Mouse (Mus musculus): ENCODE results near the gene Dll3. TPM values are rescaled to one million over a fixed set of nuclear protein-coding genes. Genes with fewer than 3 reads are reported as not detected.

Gene Dll3
- polyA plus RNA-seq, 1 experiment from 2014 or later = 77.4 TPM

DNA sequence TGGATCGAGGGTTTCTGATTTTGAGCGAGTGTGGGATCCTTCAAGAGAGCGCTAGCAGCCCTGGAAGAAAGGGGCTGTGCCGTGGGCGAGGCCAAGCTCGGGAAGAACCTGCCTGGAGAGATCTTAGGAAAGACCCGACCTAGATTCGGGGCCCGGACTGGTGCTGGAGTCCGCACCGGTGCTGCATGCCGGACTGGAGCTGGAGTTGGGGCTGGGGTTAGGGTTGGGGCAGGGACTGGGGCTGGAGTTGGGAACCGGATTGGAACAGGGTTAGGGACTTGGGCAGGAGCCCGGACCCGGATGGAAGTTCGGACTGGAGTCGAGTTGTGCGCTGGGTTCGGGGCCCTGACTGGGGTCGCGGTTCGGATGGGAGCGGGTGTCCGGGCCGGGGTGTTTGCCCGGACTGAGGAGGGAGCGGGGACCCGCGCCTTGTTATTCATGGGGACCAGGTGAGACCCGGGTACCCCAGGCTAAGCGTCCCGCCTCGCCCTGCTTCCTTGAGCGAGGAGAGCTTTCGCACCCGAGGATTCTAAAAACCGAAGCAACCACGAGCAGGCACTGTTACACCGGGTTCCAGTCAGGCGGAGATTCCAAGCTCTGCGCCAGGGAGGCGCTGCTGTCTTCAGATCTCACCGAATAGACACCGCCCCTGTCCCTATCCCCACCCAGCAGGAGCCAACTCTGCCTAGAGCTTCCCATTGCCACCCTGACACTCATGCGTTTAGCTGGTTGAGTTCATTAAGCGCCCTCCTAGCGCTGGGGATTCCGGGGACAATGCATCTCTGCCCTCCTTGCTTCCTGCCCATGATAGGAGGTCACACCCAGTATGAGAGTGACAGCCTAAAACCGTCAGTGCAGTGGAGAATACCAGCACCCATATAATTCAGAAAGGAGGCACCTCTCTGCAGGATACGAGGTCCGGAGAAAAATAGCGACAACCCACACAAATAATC, 11.1 kb downstream of the Dll3 start, which contains the start of gene Selenov:
Selenov (minus strand) TSS at position 549 of the 953 bp plus-strand sequence.
- ATAC-seq (ENCODE audit: low FRiP score) (peak; percentile 41; the same call in 1 of the 2 replicates), DNase-seq (ENCODE audit: low spot score) (peak; percentile 65)
- Histone ChIP-seq H3K4me3 (ENCODE audit: low read depth, low read length) (peak within 1 kb of the TSS; percentile 24), H3K4me1 (replicated peaks; ENCODE audit: control insufficient read depth, insufficient read depth, low read length) (no peaks in the 10 kb centered on the region; the same call in 1 of the 2 replicates), H3K36me3 (ENCODE audit: control insufficient read depth, insufficient read depth, low read length) (no peaks in the 10 kb centered on the region), H3K27ac (ENCODE audit: low read depth, low read length) (no peak within 1 kb of the TSS), H3K27me3 (ENCODE audit: control insufficient read depth, insufficient read depth, low read length) (peaks cover 26% of the 10 kb centered on the region), H3K9ac (ENCODE audit: low read depth, low read length) (peak within 1 kb of the TSS; percentile 24; the same call in 1 of the 2 replicates), H3K9me3 (ENCODE audit: control insufficient read depth, low read length) (no peaks in the 10 kb centered on the region), H3K4me2 (replicated peaks; ENCODE audit: low read depth, low read length) (peak within 1 kb of the TSS; percentile 41)
- WGBS = under 1% methylated on average over 50 of the region's 52 CpGs

GRCm38 (mm10) chr7:28290165-28290564, 11.9 kb downstream of the Dll3 start:
- ATAC-seq (ENCODE audit: low FRiP score) (peak; percentile 19), DNase-seq (ENCODE audit: low spot score) (peak; percentile 55)
- no peaks in the 10 kb centered on the region for H3K9me3 ChIP-seq (ENCODE audit: control insufficient read depth, low read length)
- H3K27ac ChIP-seq (ENCODE audit: low read depth, low read length) = no peak overlapping the region
- H3K4me1 ChIP-seq (replicated peaks; ENCODE audit: control insufficient read depth, insufficient read depth, low read length) = no peaks in the 10 kb centered on the region; the same call in 1 of the 2 replicates
- H3K9ac ChIP-seq (ENCODE audit: low read depth, low read length) = no peak overlapping the region
- H3K27me3 ChIP-seq (ENCODE audit: control insufficient read depth, insufficient read depth, low read length) = peaks cover 21% of the 10 kb centered on the region
- H3K4me2 ChIP-seq (replicated peaks; ENCODE audit: low read depth, low read length) = peak overlapping the region; percentile 41
- H3K4me3 ChIP-seq (ENCODE audit: low read depth, low read length) = peak overlapping the region; percentile 24; the same call in 1 of the 2 replicates
- H3K36me3 ChIP-seq (ENCODE audit: control insufficient read depth, insufficient read depth, low read length) = no peaks in the 10 kb centered on the region
- 1% methylated on average over 18 of the region's 18 CpGs for WGBS

- no peaks in the 10 kb centered on the region for H3K36me3 ChIP-seq (ENCODE audit: control insufficient read depth, insufficient read depth, low read length)
- whole genome bisulfite sequencing = 78% methylated on average over 7 of the region's 7 CpGs
- no peak for DNase-seq (ENCODE audit: low spot score)
- peaks cover 3% of the 10 kb centered on the region; the same call in 1 of the 2 replicates for H3K4me1 ChIP-seq (replicated peaks; ENCODE audit: control insufficient read depth, insufficient read depth, low read length)
- no peak overlapping the region for H3K4me2 ChIP-seq (replicated peaks; ENCODE audit: low read depth, low read length)
- H3K27ac ChIP-seq (ENCODE audit: low read depth, low read length) = no peak overlapping the region
- no peak overlapping the region for H3K4me3 ChIP-seq (ENCODE audit: low read depth, low read length)
- no peak for ATAC-seq (ENCODE audit: low FRiP score)
- no peaks in the 10 kb centered on the region for H3K9me3 ChIP-seq (ENCODE audit: control insufficient read depth, low read length)
- H3K27me3 ChIP-seq (ENCODE audit: control insufficient read depth, insufficient read depth, low read length) = no peaks in the 10 kb centered on the region
- H3K9ac ChIP-seq (ENCODE audit: low read depth, low read length) = no peak overlapping the region
These were observed 21.4 kb downstream of the Dll3 start for GRCm38 (mm10) chr7:28280630-28281029.

DNA sequence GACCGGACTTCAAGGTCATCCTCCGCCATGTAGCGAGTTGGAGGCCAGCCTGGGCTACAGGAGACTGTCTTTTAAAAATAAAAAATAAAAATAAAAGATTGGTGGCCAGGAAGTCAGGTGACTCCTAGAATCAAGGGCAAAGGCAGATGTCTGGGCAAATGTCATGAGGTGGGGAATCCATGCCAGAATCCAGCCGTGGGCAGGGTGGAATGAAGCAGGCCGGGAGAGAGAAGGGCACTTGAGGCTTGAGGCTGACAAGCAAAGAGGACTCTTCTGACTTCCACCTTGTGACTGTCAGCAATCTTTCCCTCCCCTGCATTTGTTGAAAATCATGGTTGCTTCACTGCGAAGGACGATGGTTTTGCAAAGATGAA, 23.8 kb downstream of the Dll3 start:
- H3K4me1 ChIP-seq (replicated peaks; ENCODE audit: control insufficient read depth, insufficient read depth, low read length) = peaks cover 3% of the 10 kb centered on the region; the same call in 1 of the 2 replicates
- 91% methylated on average over 7 of the region's 7 CpGs for WGBS
- H3K4me3 ChIP-seq (ENCODE audit: low read depth, low read length) = peak overlapping the region; percentile 58
- peak overlapping the region; percentile 81 for H3K4me2 ChIP-seq (replicated peaks; ENCODE audit: low read depth, low read length)
- no peaks in the 10 kb centered on the region for H3K27me3 ChIP-seq (ENCODE audit: control insufficient read depth, insufficient read depth, low read length)
- H3K36me3 ChIP-seq (ENCODE audit: control insufficient read depth, insufficient read depth, low read length) = no peaks in the 10 kb centered on the region
- no peak for ATAC-seq (ENCODE audit: low FRiP score)
- no peak for DNase-seq (ENCODE audit: low spot score)
- 0 out of 2 replicates have a peak overlapping the region, but pooled peaks have one; percentile 78 for H3K27ac ChIP-seq (ENCODE audit: low read depth, low read length)
- H3K9ac ChIP-seq (ENCODE audit: low read depth, low read length) = peak overlapping the region; percentile 94
- no peaks in the 10 kb centered on the region for H3K9me3 ChIP-seq (ENCODE audit: control insufficient read depth, low read length)

DNA sequence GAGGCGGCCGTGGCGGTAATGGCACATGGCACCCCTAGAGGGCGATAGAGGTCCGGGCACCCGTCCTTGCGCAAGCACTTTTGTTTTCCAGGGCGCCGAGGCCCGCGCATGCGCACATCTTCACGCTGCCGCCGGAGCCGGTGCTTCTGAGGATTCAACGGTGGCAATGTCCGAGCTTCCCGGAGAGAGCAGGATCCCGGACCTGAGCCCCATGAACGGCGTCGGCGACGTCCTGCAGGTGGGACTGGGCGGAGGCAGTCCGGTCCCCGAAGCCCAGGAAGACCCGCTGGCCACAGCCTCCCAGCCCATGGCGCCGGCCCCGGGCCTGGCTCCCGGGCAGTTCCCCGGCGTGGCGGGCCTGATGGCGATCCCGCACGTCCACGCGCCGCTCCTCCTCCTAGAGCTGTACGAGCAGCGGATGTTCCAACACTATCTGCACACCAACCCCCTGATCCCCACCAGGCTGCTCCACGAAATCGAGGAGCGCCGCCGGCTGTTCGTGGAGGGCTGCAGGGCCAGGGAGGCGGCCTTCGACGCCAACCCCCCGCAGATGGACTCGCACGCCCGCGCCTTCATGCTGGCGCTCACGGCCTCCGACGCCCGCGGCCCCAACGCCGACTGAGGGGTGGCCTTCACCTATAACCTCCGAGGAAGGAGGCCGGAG, 24.3 kb downstream of the Dll3 start, which contains the start of gene Eid2b:
Eid2b (plus strand) TSS at position 125 of the 664 bp plus-strand sequence.
- H3K27ac ChIP-seq (ENCODE audit: low read depth, low read length) = peak within 1 kb of the TSS; percentile 78; the same call in 1 of the 2 replicates
- peaks cover 3% of the 10 kb centered on the region; the same call in 1 of the 2 replicates for H3K4me1 ChIP-seq (replicated peaks; ENCODE audit: control insufficient read depth, insufficient read depth, low read length)
- no peaks in the 10 kb centered on the region for H3K9me3 ChIP-seq (ENCODE audit: control insufficient read depth, low read length)
- H3K4me2 ChIP-seq (replicated peaks; ENCODE audit: low read depth, low read length) = peak within 1 kb of the TSS; percentile 81
- no peaks in the 10 kb centered on the region for H3K27me3 ChIP-seq (ENCODE audit: control insufficient read depth, insufficient read depth, low read length)
- peak within 1 kb of the TSS; percentile 58 for H3K4me3 ChIP-seq (ENCODE audit: low read depth, low read length)
- peak within 1 kb of the TSS; percentile 94 for H3K9ac ChIP-seq (ENCODE audit: low read depth, low read length)
- ATAC-seq (ENCODE audit: low FRiP score) (peak; percentile 87), DNase-seq (ENCODE audit: low spot score) (peak; percentile 98)
- H3K36me3 ChIP-seq (ENCODE audit: control insufficient read depth, insufficient read depth, low read length) = no peaks in the 10 kb centered on the region
- 3% methylated on average over 64 of the region's 68 CpGs for WGBS

- Histone ChIP-seq H3K4me3 (ENCODE audit: low read depth, low read length) (no peak overlapping the region), H3K4me2 (replicated peaks; ENCODE audit: low read depth, low read length) (no peak overlapping the region), H3K9me3 (ENCODE audit: control insufficient read depth, low read length) (no peaks in the 10 kb centered on the region), H3K36me3 (ENCODE audit: control insufficient read depth, insufficient read depth, low read length) (0 out of 2 replicates have a peak, but pooled peaks cover 2% of the 10 kb centered on the region), H3K9ac (ENCODE audit: low read depth, low read length) (no peak overlapping the region), H3K27me3 (ENCODE audit: control insufficient read depth, insufficient read depth, low read length) (no peaks in the 10 kb centered on the region), H3K4me1 (replicated peaks; ENCODE audit: control insufficient read depth, insufficient read depth, low read length) (peaks cover 3% of the 10 kb centered on the region; the same call in 1 of the 2 replicates), H3K27ac (ENCODE audit: low read depth, low read length) (no peak overlapping the region)
- WGBS = 63% methylated on average over 8 of the region's 8 CpGs
- ATAC-seq (ENCODE audit: low FRiP score) = peak; percentile 43; the same call in 1 of the 2 replicates
- no peak for DNase-seq (ENCODE audit: low spot score)
These were observed 24.8 kb downstream of the Dll3 start for GRCm38 (mm10) chr7:28277237-28277614.

DNA sequence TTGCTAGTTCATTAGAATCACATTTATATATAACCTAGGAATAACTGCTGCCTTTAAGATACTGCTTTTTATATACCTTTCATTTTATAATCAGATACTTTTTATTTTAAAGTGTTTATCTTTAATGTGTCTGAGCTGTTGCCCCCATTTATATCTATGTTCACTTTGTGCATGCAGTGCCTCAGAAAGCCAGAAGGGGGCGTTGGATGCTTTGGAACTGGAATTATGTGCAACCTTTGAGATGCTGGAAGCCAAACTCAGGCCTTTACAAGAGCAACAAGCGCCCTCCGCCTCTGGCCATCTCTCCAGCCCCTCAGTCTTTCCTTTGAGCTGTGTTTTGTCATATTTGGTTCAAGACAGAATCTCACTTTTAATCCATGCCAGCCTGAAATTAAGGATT, 30.3 kb downstream of the Dll3 start:
- Histone ChIP-seq H3K4me2 (replicated peaks; ENCODE audit: low read depth, low read length) (no peak overlapping the region), H3K9me3 (ENCODE audit: control insufficient read depth, low read length) (no peaks in the 10 kb centered on the region), H3K36me3 (ENCODE audit: control insufficient read depth, insufficient read depth, low read length) (peaks cover 5% of the 10 kb centered on the region; the same call in 1 of the 2 replicates), H3K9ac (ENCODE audit: low read depth, low read length) (no peak overlapping the region), H3K27me3 (ENCODE audit: control insufficient read depth, insufficient read depth, low read length) (no peaks in the 10 kb centered on the region), H3K4me1 (replicated peaks; ENCODE audit: control insufficient read depth, insufficient read depth, low read length) (no peaks in the 10 kb centered on the region), H3K27ac (ENCODE audit: low read depth, low read length) (no peak overlapping the region), H3K4me3 (ENCODE audit: low read depth, low read length) (no peak overlapping the region)
- ATAC-seq (ENCODE audit: low FRiP score) (no peak), DNase-seq (ENCODE audit: low spot score) (no peak)
- WGBS = 72% methylated on average over 3 of the region's 3 CpGs

GRCm38 (mm10) chr7:28269355-28269754, 32.7 kb downstream of the Dll3 start:
- Histone ChIP-seq H3K9ac (ENCODE audit: low read depth, low read length) (no peak overlapping the region), H3K27me3 (ENCODE audit: control insufficient read depth, insufficient read depth, low read length) (no peaks in the 10 kb centered on the region), H3K4me1 (replicated peaks; ENCODE audit: control insufficient read depth, insufficient read depth, low read length) (no peaks in the 10 kb centered on the region), H3K4me2 (replicated peaks; ENCODE audit: low read depth, low read length) (no peak overlapping the region; the same call in 1 of the 2 replicates), H3K4me3 (ENCODE audit: low read depth, low read length) (peak overlapping the region; percentile 74; the same call in 1 of the 2 replicates), H3K27ac (ENCODE audit: low read depth, low read length) (no peak overlapping the region), H3K9me3 (ENCODE audit: control insufficient read depth, low read length) (no peaks in the 10 kb centered on the region), H3K36me3 (ENCODE audit: control insufficient read depth, insufficient read depth, low read length) (peaks cover 5% of the 10 kb centered on the region; the same call in 1 of the 2 replicates)
- DNase-seq (ENCODE audit: low spot score) = peak; percentile 44
- no peak for ATAC-seq (ENCODE audit: low FRiP score)
- 94% methylated on average over 12 of the region's 12 CpGs for WGBS

All from hindbrain, embryonic 11.5 days (tissue).